Mouse (Mus musculus): ENCODE results near the gene Rcor1. TPM values are rescaled to one million over a fixed set of nuclear protein-coding genes. Genes with fewer than 3 reads are reported as not detected.

The Rcor1 gene
- polyA plus RNA-seq, 1 experiment from 2014 or later: 19.2 TPM

- 18% methylated on average over 4 of the region's 4 CpGs for WGBS
- Histone ChIP-seq H3K36me3 (ENCODE audit: control insufficient read depth, insufficient read depth, low read length) (0 out of 2 replicates have a peak, but pooled peaks cover 3% of the 10 kb centered on the region), H3K9me3 (ENCODE audit: control insufficient read depth, low read depth, low read length) (no peaks in the 10 kb centered on the region), H3K4me2 (replicated peaks; ENCODE audit: low read depth, low read length) (peak overlapping the region; percentile 96), H3K4me3 (ENCODE audit: low read depth, low read length) (peak overlapping the region; percentile 87), H3K4me1 (ENCODE audit: control insufficient read depth, insufficient read depth, low read length) (peaks cover 7% of the 10 kb centered on the region; the same call in 1 of the 2 replicates), H3K27ac (ENCODE audit: low read length) (no peak overlapping the region), H3K27me3 (ENCODE audit: control insufficient read depth, insufficient read depth, low read length) (no peaks in the 10 kb centered on the region), H3K9ac (replicated peaks; ENCODE audit: low read depth, low read length) (no peak overlapping the region; the same call in 1 of the 2 replicates)
- no peak for ATAC-seq (ENCODE audit: insufficient number of reproducible peaks, insufficient read depth, low FRiP score, low read depth)
Measured at GRCm38 (mm10) chr12:111041196-111041595, 2.0 kb downstream of the Rcor1 start.

GRCm38 (mm10) chr12:111042365-111042764 is 3.2 kb downstream of the Rcor1 start:
- Histone ChIP-seq H3K36me3 (ENCODE audit: control insufficient read depth, insufficient read depth, low read length) (0 out of 2 replicates have a peak, but pooled peaks cover 3% of the 10 kb centered on the region), H3K4me3 (ENCODE audit: low read depth, low read length) (no peak overlapping the region), H3K4me2 (replicated peaks; ENCODE audit: low read depth, low read length) (no peak overlapping the region), H3K27me3 (ENCODE audit: control insufficient read depth, insufficient read depth, low read length) (no peaks in the 10 kb centered on the region), H3K27ac (ENCODE audit: low read length) (no peak overlapping the region), H3K9me3 (ENCODE audit: control insufficient read depth, low read depth, low read length) (no peaks in the 10 kb centered on the region), H3K4me1 (ENCODE audit: control insufficient read depth, insufficient read depth, low read length) (peaks cover 6% of the 10 kb centered on the region; the same call in 1 of the 2 replicates), H3K9ac (replicated peaks; ENCODE audit: low read depth, low read length) (no peak overlapping the region)
- WGBS: 92% methylated on average over 1 of the region's 1 CpGs
- ATAC-seq (ENCODE audit: insufficient number of reproducible peaks, insufficient read depth, low FRiP score, low read depth): no peak

- Histone ChIP-seq H3K27ac (ENCODE audit: low read length) (no peak overlapping the region), H3K4me1 (ENCODE audit: control insufficient read depth, insufficient read depth, low read length) (no peaks in the 10 kb centered on the region; the same call in 1 of the 2 replicates), H3K4me3 (ENCODE audit: low read depth, low read length) (no peak overlapping the region), H3K27me3 (ENCODE audit: control insufficient read depth, insufficient read depth, low read length) (no peaks in the 10 kb centered on the region), H3K4me2 (replicated peaks; ENCODE audit: low read depth, low read length) (no peak overlapping the region), H3K36me3 (ENCODE audit: control insufficient read depth, insufficient read depth, low read length) (0 out of 2 replicates have a peak, but pooled peaks cover 3% of the 10 kb centered on the region), H3K9ac (replicated peaks; ENCODE audit: low read depth, low read length) (no peak overlapping the region), H3K9me3 (ENCODE audit: control insufficient read depth, low read depth, low read length) (no peaks in the 10 kb centered on the region)
- WGBS: 84% methylated on average over 2 of the region's 2 CpGs
- no peak for ATAC-seq (ENCODE audit: insufficient number of reproducible peaks, insufficient read depth, low FRiP score, low read depth)
Measured at GRCm38 (mm10) chr12:111044880-111045279, 5.7 kb downstream of the Rcor1 start.

GRCm38 (mm10) chr12:111046866-111047265 is 7.7 kb downstream of the Rcor1 start:
- Histone ChIP-seq H3K4me3 (ENCODE audit: low read depth, low read length) (no peak overlapping the region), H3K9me3 (ENCODE audit: control insufficient read depth, low read depth, low read length) (no peaks in the 10 kb centered on the region), H3K36me3 (ENCODE audit: control insufficient read depth, insufficient read depth, low read length) (0 out of 2 replicates have a peak, but pooled peaks cover 3% of the 10 kb centered on the region), H3K4me1 (ENCODE audit: control insufficient read depth, insufficient read depth, low read length) (no peaks in the 10 kb centered on the region), H3K9ac (replicated peaks; ENCODE audit: low read depth, low read length) (no peak overlapping the region), H3K27me3 (ENCODE audit: control insufficient read depth, insufficient read depth, low read length) (no peaks in the 10 kb centered on the region), H3K27ac (ENCODE audit: low read length) (no peak overlapping the region), H3K4me2 (replicated peaks; ENCODE audit: low read depth, low read length) (no peak overlapping the region)
- no peak for ATAC-seq (ENCODE audit: insufficient number of reproducible peaks, insufficient read depth, low FRiP score, low read depth)
- 84% methylated on average over 1 of the region's 1 CpGs for WGBS

GRCm38 (mm10) chr12:111048201-111048600 is 9.1 kb downstream of the Rcor1 start:
- 0 out of 2 replicates have a peak, but pooled peaks cover 3% of the 10 kb centered on the region for H3K36me3 ChIP-seq (ENCODE audit: control insufficient read depth, insufficient read depth, low read length)
- no peaks in the 10 kb centered on the region for H3K4me1 ChIP-seq (ENCODE audit: control insufficient read depth, insufficient read depth, low read length)
- no peak overlapping the region for H3K27ac ChIP-seq (ENCODE audit: low read length)
- H3K9me3 ChIP-seq (ENCODE audit: control insufficient read depth, low read depth, low read length): no peaks in the 10 kb centered on the region
- H3K4me2 ChIP-seq (replicated peaks; ENCODE audit: low read depth, low read length): no peak overlapping the region
- ATAC-seq (ENCODE audit: insufficient number of reproducible peaks, insufficient read depth, low FRiP score, low read depth): no peak
- H3K4me3 ChIP-seq (ENCODE audit: low read depth, low read length): no peak overlapping the region
- WGBS: 87% methylated on average over 2 of the region's 2 CpGs
- H3K27me3 ChIP-seq (ENCODE audit: control insufficient read depth, insufficient read depth, low read length): no peaks in the 10 kb centered on the region
- H3K9ac ChIP-seq (replicated peaks; ENCODE audit: low read depth, low read length): no peak overlapping the region

DNA sequence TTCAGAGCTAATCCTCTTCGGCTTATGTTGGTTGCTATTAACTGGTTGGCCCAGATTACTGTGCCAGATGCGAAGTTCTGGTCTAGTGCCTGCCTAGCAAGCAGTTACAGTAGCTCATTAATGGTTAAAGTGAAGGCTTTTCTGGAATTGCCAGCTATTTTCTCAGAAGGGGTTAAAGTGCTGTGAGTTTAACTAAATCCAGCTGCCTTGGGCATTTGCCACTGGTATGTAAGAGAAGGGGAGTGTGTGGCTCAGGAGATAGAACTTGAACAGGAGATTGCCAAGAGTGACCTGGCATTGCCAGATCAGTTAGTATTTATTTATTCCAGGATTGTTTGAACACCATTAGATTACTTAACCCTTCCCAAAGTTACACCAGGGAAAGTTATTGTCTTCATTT is 11.1 kb downstream of the Rcor1 start:
- Histone ChIP-seq H3K4me1 (ENCODE audit: control insufficient read depth, insufficient read depth, low read length) (no peaks in the 10 kb centered on the region), H3K9ac (replicated peaks; ENCODE audit: low read depth, low read length) (no peak overlapping the region), H3K27me3 (ENCODE audit: control insufficient read depth, insufficient read depth, low read length) (no peaks in the 10 kb centered on the region), H3K4me3 (ENCODE audit: low read depth, low read length) (no peak overlapping the region), H3K4me2 (replicated peaks; ENCODE audit: low read depth, low read length) (no peak overlapping the region), H3K36me3 (ENCODE audit: control insufficient read depth, insufficient read depth, low read length) (no peaks in the 10 kb centered on the region), H3K9me3 (ENCODE audit: control insufficient read depth, low read depth, low read length) (no peaks in the 10 kb centered on the region), H3K27ac (ENCODE audit: low read length) (no peak overlapping the region)
- ATAC-seq (ENCODE audit: insufficient number of reproducible peaks, insufficient read depth, low FRiP score, low read depth): no peak
- 94% methylated on average over 2 of the region's 2 CpGs for WGBS

- WGBS: 88% methylated on average over 2 of the region's 2 CpGs
- Histone ChIP-seq H3K27me3 (ENCODE audit: control insufficient read depth, insufficient read depth, low read length) (no peaks in the 10 kb centered on the region), H3K36me3 (ENCODE audit: control insufficient read depth, insufficient read depth, low read length) (no peaks in the 10 kb centered on the region), H3K27ac (ENCODE audit: low read length) (no peak overlapping the region), H3K4me2 (replicated peaks; ENCODE audit: low read depth, low read length) (no peak overlapping the region), H3K9ac (replicated peaks; ENCODE audit: low read depth, low read length) (no peak overlapping the region), H3K9me3 (ENCODE audit: control insufficient read depth, low read depth, low read length) (no peaks in the 10 kb centered on the region), H3K4me3 (ENCODE audit: low read depth, low read length) (no peak overlapping the region), H3K4me1 (ENCODE audit: control insufficient read depth, insufficient read depth, low read length) (no peaks in the 10 kb centered on the region)
- ATAC-seq (ENCODE audit: insufficient number of reproducible peaks, insufficient read depth, low FRiP score, low read depth): no peak
Measured at GRCm38 (mm10) chr12:111063361-111063760, 24.2 kb downstream of the Rcor1 start.

GRCm38 (mm10) chr12:111064220-111064619 is 25.1 kb downstream of the Rcor1 start:
- Histone ChIP-seq H3K4me3 (ENCODE audit: low read depth, low read length) (no peak overlapping the region), H3K9me3 (ENCODE audit: control insufficient read depth, low read depth, low read length) (no peaks in the 10 kb centered on the region), H3K36me3 (ENCODE audit: control insufficient read depth, insufficient read depth, low read length) (no peaks in the 10 kb centered on the region), H3K4me2 (replicated peaks; ENCODE audit: low read depth, low read length) (no peak overlapping the region), H3K27me3 (ENCODE audit: control insufficient read depth, insufficient read depth, low read length) (no peaks in the 10 kb centered on the region), H3K9ac (replicated peaks; ENCODE audit: low read depth, low read length) (no peak overlapping the region), H3K4me1 (ENCODE audit: control insufficient read depth, insufficient read depth, low read length) (no peaks in the 10 kb centered on the region), H3K27ac (ENCODE audit: low read length) (no peak overlapping the region)
- no peak for ATAC-seq (ENCODE audit: insufficient number of reproducible peaks, insufficient read depth, low FRiP score, low read depth)
- 65% methylated on average over 3 of the region's 3 CpGs for WGBS

DNA sequence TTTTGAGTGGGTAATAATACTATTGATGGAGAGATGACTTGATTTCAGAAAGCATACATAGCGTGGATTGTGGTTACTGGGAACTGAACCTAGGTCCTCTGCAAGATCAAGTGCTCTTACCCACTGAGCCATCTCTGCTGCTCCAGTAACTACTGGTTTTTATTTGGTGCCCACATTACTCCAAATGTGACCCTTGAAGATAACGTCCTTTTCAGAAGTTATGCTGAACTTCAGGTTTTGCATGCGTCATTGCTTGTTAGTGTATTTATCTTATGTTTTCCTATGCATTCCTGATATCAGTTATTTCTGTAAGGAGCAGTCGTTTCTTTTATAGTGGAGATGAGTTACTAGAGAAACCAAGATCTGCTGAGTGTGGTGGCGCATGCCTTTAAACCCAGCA is 26.2 kb downstream of the Rcor1 start:
- no peak overlapping the region for H3K27ac ChIP-seq (ENCODE audit: low read length)
- no peak overlapping the region for H3K4me3 ChIP-seq (ENCODE audit: low read depth, low read length)
- H3K27me3 ChIP-seq (ENCODE audit: control insufficient read depth, insufficient read depth, low read length): no peaks in the 10 kb centered on the region
- WGBS: 90% methylated on average over 5 of the region's 5 CpGs
- no peaks in the 10 kb centered on the region for H3K4me1 ChIP-seq (ENCODE audit: control insufficient read depth, insufficient read depth, low read length)
- H3K9me3 ChIP-seq (ENCODE audit: control insufficient read depth, low read depth, low read length): no peaks in the 10 kb centered on the region
- no peak overlapping the region for H3K9ac ChIP-seq (replicated peaks; ENCODE audit: low read depth, low read length)
- H3K4me2 ChIP-seq (replicated peaks; ENCODE audit: low read depth, low read length): no peak overlapping the region
- no peak for ATAC-seq (ENCODE audit: insufficient number of reproducible peaks, insufficient read depth, low FRiP score, low read depth)
- H3K36me3 ChIP-seq (ENCODE audit: control insufficient read depth, insufficient read depth, low read length): no peaks in the 10 kb centered on the region
